13 mouse cellular contexts compared by ENCODE assay signal in genomic region chr11:103758054-103758453, GRCm38 (mm10). TPM values are rescaled to one million over a fixed set of nuclear protein-coding genes. Genes with fewer than 3 reads are reported as not detected.
DNase-seq lines count a peak whose midpoint lies in the region; ATAC-seq and TF ChIP-seq lines count a peak whose summit lies in the region.
"Had no signal": no experiment of that assay in that cellular context is flagged by ENCODE, and none has a peak within 500 bp of the region (broad histone marks: within the 10 kb centered on the region; RNA-seq: fewer than 3 reads in every experiment).

No protein-coding gene starts in this region.

- H3K27me3 ChIP-seq in forebrain, postnatal 0 days (ENCODE audit: insufficient read depth, low read length): no peaks in the 10 kb centered on the region; the same call in 1 of the 2 replicates
- H3K27me3 ChIP-seq in forebrain, embryonic 15.5 days: peaks cover 21% of the 10 kb centered on the region; the same call in 1 of the 2 replicates
- H3K27me3 ChIP-seq in liver, embryonic 14.5 days (ENCODE audit: control insufficient read depth, insufficient read depth, low read length): no peaks in the 10 kb centered on the region
- peaks cover 63% of the 10 kb centered on the region for H3K27me3 ChIP-seq in CH12.LX (replicated peaks)

- dilution Hi-C loops in CH12.LX (cut with MboI; ENCODE audit: extremely low pct_ligation_motif_present, extremely low pct_unique_long_range_greater_than_20kb, low sequenced_read_pairs): no loop called here

- no peak for ATAC-seq in forebrain, postnatal 0 days
- no peak for ATAC-seq in forebrain, embryonic 15.5 days (replicated peaks)
- ATAC-seq in liver, embryonic 14.5 days (ENCODE audit: insufficient read depth): no peak
- ATAC-seq: hindbrain, embryonic 16.5 days had no signal

- H3K9me3 ChIP-seq in forebrain, postnatal 0 days (ENCODE audit: low read length): no peaks in the 10 kb centered on the region
- no peaks in the 10 kb centered on the region for H3K9me3 ChIP-seq in forebrain, embryonic 15.5 days
- no peaks in the 10 kb centered on the region for H3K9me3 ChIP-seq in liver, embryonic 14.5 days (ENCODE audit: control insufficient read depth, low read length)
- H3K9me3 ChIP-seq in CH12.LX (replicated peaks; ENCODE audit: low read length): peaks cover 9% of the 10 kb centered on the region
- H3K9me3 ChIP-seq: embryonic facial prominence, embryonic 15.5 days; heart, embryonic 13.5 days; limb, embryonic 12.5 days had no signal

- no peak overlapping the region for H3K4me2 ChIP-seq in forebrain, postnatal 0 days (ENCODE audit: low read depth)
- no peak overlapping the region for H3K4me2 ChIP-seq in forebrain, embryonic 15.5 days (replicated peaks)
- no peak overlapping the region for H3K4me2 ChIP-seq in liver, embryonic 14.5 days (ENCODE audit: low read depth)
- no peak overlapping the region for H3K4me2 ChIP-seq in CH12.LX (ENCODE audit: insufficient read depth, low read depth, poor library complexity, severe bottlenecking)
- H3K4me2 ChIP-seq: embryonic facial prominence, embryonic 15.5 days; heart, embryonic 13.5 days; limb, embryonic 12.5 days had no signal

- TF ChIP-seq CTCF in forebrain, postnatal 0 days (IDR thresholded peaks at IDR 0.05; ENCODE audit: low read depth): peak; percentile 53
- peak; percentile 51 for TF ChIP-seq CTCF in liver, embryonic 14.5 days (IDR thresholded peaks at IDR 0.05; ENCODE audit: low read depth)
- TF ChIP-seq CTCF in CH12.LX (conservative IDR thresholded peaks at IDR 0.05 in 1 of 2, IDR thresholded peaks at IDR 0.05 in 1 of 2; ENCODE audit: low read depth in 2 of 2, low read length in 2 of 2): peak; percentile 57 to 73
- TF ChIP-seq CTCF in bone marrow macrophage, adult 2 months (IDR thresholded peaks at IDR 0.05; ENCODE audit: low read depth, low read length): peak; percentile 33; the same call in 1 of the 2 replicates

- H3K4me1 ChIP-seq in forebrain, postnatal 0 days (ENCODE audit: insufficient read depth): no peaks in the 10 kb centered on the region
- H3K4me1 ChIP-seq in forebrain, embryonic 15.5 days: no peaks in the 10 kb centered on the region
- no peaks in the 10 kb centered on the region for H3K4me1 ChIP-seq in liver, embryonic 14.5 days (replicated peaks; ENCODE audit: control insufficient read depth in 2 of 2, insufficient read depth in 2 of 2, low read length in 1 of 2)
- peaks cover 0 to 3% of the 10 kb centered on the region in 2 experiments; a peak in 1 of 4 replicates for H3K4me1 ChIP-seq in CH12.LX (ENCODE audit: control insufficient read depth in 1 of 2, insufficient read depth in 2 of 2)
- H3K4me1 ChIP-seq in bone marrow macrophage, adult 2 months (ENCODE audit: control insufficient read depth, insufficient read depth, low read length): no peaks in the 10 kb centered on the region
- H3K4me1 ChIP-seq: embryonic facial prominence, embryonic 15.5 days; limb, embryonic 12.5 days had no signal

- DNase-seq in forebrain, postnatal 0 days: no peak
- no peak for DNase-seq in liver, embryonic 14.5 days (ENCODE audit: low read depth in 3 of 3, low spot score in 3 of 3)
- no peak for DNase-seq in liver
- no peak for DNase-seq in CH12.LX (ENCODE audit: extremely low read depth)
- DNase-seq in left cerebral cortex, adult 8-10 months (ENCODE audit: low spot score in 2 of 2): no peak
- no peak for DNase-seq in adrenal gland, postnatal 10 days

- H3K79me2 ChIP-seq in CH12.LX (replicated peaks; ENCODE audit: control insufficient read depth, extremely low read depth, insufficient read depth, poor library complexity, severe bottlenecking): no peaks in the 10 kb centered on the region

- in situ Hi-C loops in CH12.LX (cut with MboI; ENCODE audit: low pct_ligation_motif_present, low pct_unique_long_range_greater_than_20kb, low sequenced_read_pairs): loop anchor here (10.0 kb wide), 1 partner anchor 113 kb away; the partner anchor contains the start of gene Rprml

- H3K4me3 ChIP-seq in forebrain, postnatal 0 days (ENCODE audit: low read depth, low read length): no peak overlapping the region
- H3K4me3 ChIP-seq in forebrain, embryonic 15.5 days: no peak overlapping the region
- H3K4me3 ChIP-seq in liver, embryonic 14.5 days (ENCODE audit: insufficient read depth in 1 of 2, low read depth in 2 of 2, low read length in 2 of 2): no peak overlapping the region
- no peak overlapping the region for H3K4me3 ChIP-seq in CH12.LX (replicated peaks in 1 of 3; ENCODE audit: low read depth in 2 of 3, low read length in 2 of 3, poor library complexity in 1 of 3)
- H3K4me3 ChIP-seq in bone marrow macrophage, adult 2 months (ENCODE audit: insufficient read depth, low read length): no peak overlapping the region
- H3K4me3 ChIP-seq: embryonic facial prominence, embryonic 15.5 days; heart, embryonic 13.5 days; limb, embryonic 12.5 days; megakaryocyte, embryonic 14.5 days had no signal

- TF ChIP-seq RAD21 in CH12.LX (IDR thresholded peaks at IDR 0.05; ENCODE audit: low read depth, low read length): peak; percentile 20

- no peak overlapping the region for H3K27ac ChIP-seq in forebrain, postnatal 0 days (ENCODE audit: low read depth, low read length)
- no peak overlapping the region for H3K27ac ChIP-seq in forebrain, embryonic 15.5 days (replicated peaks)
- no peak overlapping the region for H3K27ac ChIP-seq in liver, embryonic 14.5 days
- H3K27ac ChIP-seq in CH12.LX (ENCODE audit: insufficient read depth, low read depth): no peak overlapping the region
- no peak overlapping the region for H3K27ac ChIP-seq in bone marrow macrophage, adult 2 months (ENCODE audit: insufficient read depth, low read depth, low read length)
- H3K27ac ChIP-seq: embryonic facial prominence, embryonic 15.5 days; heart, embryonic 13.5 days; limb, embryonic 12.5 days had no signal

- TF ChIP-seq POLR2A in CH12.LX (IDR thresholded peaks at IDR 0.05; ENCODE audit: low read depth, low read length): no peak
- TF ChIP-seq POLR2A in bone marrow macrophage, adult 2 months (IDR thresholded peaks at IDR 0.05; ENCODE audit: borderline replicate concordance, low read depth, low read length): no peak

- WGBS in forebrain, postnatal 0 days: 48% methylated on average over 11 of the region's 11 CpGs
- 51% methylated on average over 11 of the region's 11 CpGs for WGBS in forebrain, embryonic 15.5 days
- 38% methylated on average over 11 of the region's 11 CpGs for WGBS in liver, embryonic 14.5 days (ENCODE audit: insufficient replicate concordance)

- no peak overlapping the region for H3K9ac ChIP-seq in forebrain, postnatal 0 days
- no peak overlapping the region for H3K9ac ChIP-seq in forebrain, embryonic 15.5 days (replicated peaks)
- no peak overlapping the region for H3K9ac ChIP-seq in liver, embryonic 14.5 days (replicated peaks)
- H3K9ac ChIP-seq in CH12.LX (ENCODE audit: insufficient read depth, low read depth): no peak overlapping the region
- H3K9ac ChIP-seq: embryonic facial prominence, embryonic 15.5 days; heart, embryonic 13.5 days; limb, embryonic 12.5 days had no signal

- H3K36me3 ChIP-seq in forebrain, postnatal 0 days (ENCODE audit: insufficient read depth): no peaks in the 10 kb centered on the region
- H3K36me3 ChIP-seq in forebrain, embryonic 15.5 days: no peaks in the 10 kb centered on the region
- H3K36me3 ChIP-seq in liver, embryonic 14.5 days (replicated peaks; ENCODE audit: control insufficient read depth, insufficient read depth, low read depth): no peaks in the 10 kb centered on the region
- no peaks in the 10 kb centered on the region for H3K36me3 ChIP-seq in CH12.LX (replicated peaks in 1 of 2; ENCODE audit: control insufficient read depth in 1 of 2, insufficient read depth in 1 of 2, low read length in 1 of 2)
- H3K36me3 ChIP-seq: embryonic facial prominence, embryonic 15.5 days; heart, embryonic 13.5 days; limb, embryonic 12.5 days had no signal

- TF ChIP-seq EP300 in liver, embryonic 14.5 days (IDR thresholded peaks at IDR 0.05; ENCODE audit: low read depth): no peak
- no peak for TF ChIP-seq EP300 in CH12.LX (IDR thresholded peaks at IDR 0.05; ENCODE audit: low read length)

TF ChIP-seq in CH12.LX, 34 proteins besides CTCF, POLR2A, EP300 and RAD21 (continues in another document):
- TF ChIP-seq ZMIZ1 (IDR thresholded peaks at IDR 0.05; ENCODE audit: low read depth, low read length) (no peak), MAFK (IDR thresholded peaks at IDR 0.05; ENCODE audit: insufficient replicate concordance, low read length) (no peak), SIN3A (IDR thresholded peaks at IDR 0.05; ENCODE audit: low read length) (no peak), USF1 (IDR thresholded peaks at IDR 0.05; ENCODE audit: low read depth, low read length) (no peak), JUN (IDR thresholded peaks at IDR 0.05; ENCODE audit: insufficient read depth, low read depth, low read length) (no peak), E2F4 (IDR thresholded peaks at IDR 0.05; ENCODE audit: insufficient replicate concordance, low read depth, low read length) (no peak)

RNA-seq across cellular contexts. Expression of gene Wnt9b, which starts 8.4 kb away (rescaled TPM):
- total RNA-seq in forebrain, postnatal 0 days (2014; rRNA removed): 0.62 TPM in 2 replicates
- 0.40 and 0.97 TPM in 2 replicates for polyA plus RNA-seq in forebrain, postnatal 0 days (2015; fragmentation: Nextera tagmentation; extraction: Ambion mirVana)
- polyA plus RNA-seq in forebrain, embryonic 15.5 days (2015; fragmentation: Nextera tagmentation; extraction: Ambion mirVana): 0.10 and 0.29 TPM in 2 replicates
- polyA plus RNA-seq in liver, embryonic 14.5 days (2012; rRNA removed): 0.01 TPM in 2 replicates
- polyA plus RNA-seq in liver, embryonic 14.5 days (2014; fragmentation: Nextera tagmentation; extraction: Ambion mirVana): 0.05 TPM in 1 of 2 replicates, not detected in the other
- total RNA-seq in CH12.LX (2012; rRNA removed) (not detected in 2 replicates), CH12.LX (2014; rRNA removed) (not detected in 2 replicates)
- polyA plus RNA-seq in CH12.LX (2012; ENCODE audit: insufficient read length, low read depth): not detected in 2 replicates
- not detected in 2 replicates for polyA plus RNA-seq in bone marrow macrophage, adult 2 months (2012; ENCODE audit: insufficient read depth, insufficient read length, missing spikeins)
- under 1 TPM; 0.14 to 0.39 (median 0.22) TPM for total RNA-seq in left cerebral cortex, adult 8-10 months (2022)
- under 1 TPM; 0.12 to 0.39 TPM for total RNA-seq in adrenal gland, postnatal 10 days (2021)

RNA-seq across cellular contexts. Expression of gene Wnt3, which starts 15.9 kb away (rescaled TPM):
- total RNA-seq in forebrain, postnatal 0 days (2014; rRNA removed): 4.4 and 6.1 TPM in 2 replicates
- polyA plus RNA-seq in forebrain, postnatal 0 days (2015; fragmentation: Nextera tagmentation; extraction: Ambion mirVana): 4.1 and 8.1 TPM in 2 replicates
- polyA plus RNA-seq in forebrain, embryonic 15.5 days (2015; fragmentation: Nextera tagmentation; extraction: Ambion mirVana): 4.2 and 5.3 TPM in 2 replicates
- 0.01 TPM in 2 replicates for polyA plus RNA-seq in liver, embryonic 14.5 days (2012; rRNA removed)
- polyA plus RNA-seq in liver, embryonic 14.5 days (2014; fragmentation: Nextera tagmentation; extraction: Ambion mirVana): not detected in 2 replicates
- total RNA-seq in CH12.LX (2012; rRNA removed) (0.04 TPM in 1 of 2 replicates, not detected in the other), CH12.LX (2014; rRNA removed) (not detected in 2 replicates)
- not detected in 2 replicates for polyA plus RNA-seq in CH12.LX (2012; ENCODE audit: insufficient read length, low read depth)
- polyA plus RNA-seq in bone marrow macrophage, adult 2 months (2012; ENCODE audit: insufficient read depth, insufficient read length, missing spikeins): not detected in 2 replicates
- total RNA-seq in left cerebral cortex, adult 8-10 months (2022): 1 to 10 TPM; 1.3 to 2.6 (median 1.9) TPM
- total RNA-seq in adrenal gland, postnatal 10 days (2021): under 1 TPM in 1 of 2 experiments, not detected in 1; 0.15 TPM
- polyA plus RNA-seq: heart, embryonic 13.5 days had no signal
